Mouse (Mus musculus): Measurements from ENCODE around the gene Adarb1.
"Not testable (repeated sequence)": the region's sequence is repeated elsewhere in the genome, so short reads cannot be mapped to it uniquely, and the experiment has no call there.

The Adarb1 gene

GRCm38 (mm10) chr10:77314711-77315266 lies 103.3 kb downstream of the Adarb1 start:
- no peak for DNase-seq (ENCODE audit: low spot score in 2 of 2)

- DNase-seq (ENCODE audit: low spot score in 2 of 2), result no peak
These were observed 109.1 kb downstream of the Adarb1 start for GRCm38 (mm10) chr10:77308978-77309377.

- DNase-seq (ENCODE audit: low spot score in 2 of 2), result no peak
These were observed 112.3 kb downstream of the Adarb1 start for GRCm38 (mm10) chr10:77305766-77306165.

GRCm38 (mm10) chr10:77304840-77305533 lies 113.1 kb downstream of the Adarb1 start:
- DNase-seq (ENCODE audit: low spot score in 2 of 2), result no peak

GRCm38 (mm10) chr10:77304362-77304761 lies 113.7 kb downstream of the Adarb1 start:
- DNase-seq (ENCODE audit: low spot score in 2 of 2), result no peak

- DNase-seq (ENCODE audit: low spot score in 2 of 2), result no peak
These were observed 117.2 kb downstream of the Adarb1 start for GRCm38 (mm10) chr10:77300934-77301297.

DNA sequence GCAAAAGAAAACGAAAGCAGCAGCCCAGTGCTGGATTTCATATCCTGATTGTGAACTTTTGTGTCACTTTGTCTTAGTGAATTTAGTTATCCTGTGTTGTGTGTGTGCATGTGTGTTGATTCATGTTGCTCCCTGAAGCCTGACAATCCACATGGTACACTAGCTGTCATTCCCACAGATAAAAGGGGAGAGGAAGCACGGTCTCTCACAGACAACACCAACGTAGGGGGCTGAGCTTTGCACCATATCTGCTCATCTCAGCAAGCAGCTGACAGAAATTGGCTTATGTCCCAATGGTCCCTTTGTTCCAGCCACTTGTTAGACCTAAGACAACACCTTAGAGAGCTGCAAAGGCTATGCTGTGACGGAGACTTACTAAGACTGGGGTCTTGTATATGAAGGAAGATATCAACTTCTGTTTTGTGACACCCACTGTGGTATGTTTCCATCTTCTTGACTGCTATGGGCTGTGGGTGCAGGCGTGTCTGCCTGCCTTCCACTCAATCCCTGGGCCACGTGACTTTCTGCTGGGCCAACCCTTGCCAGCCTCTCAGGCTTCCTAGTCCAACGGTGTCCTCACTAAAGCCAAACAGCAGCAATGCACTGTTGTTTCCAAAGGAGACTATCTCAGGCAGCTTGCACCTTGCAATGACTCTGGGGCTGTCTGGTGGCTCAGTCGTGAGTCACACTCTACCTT lies 117.7 kb downstream of the Adarb1 start:
- no peak for DNase-seq (ENCODE audit: low spot score in 2 of 2)

GRCm38 (mm10) chr10:77299194-77299593 lies 118.9 kb downstream of the Adarb1 start:
- no peak for DNase-seq (ENCODE audit: low spot score in 2 of 2)

DNA sequence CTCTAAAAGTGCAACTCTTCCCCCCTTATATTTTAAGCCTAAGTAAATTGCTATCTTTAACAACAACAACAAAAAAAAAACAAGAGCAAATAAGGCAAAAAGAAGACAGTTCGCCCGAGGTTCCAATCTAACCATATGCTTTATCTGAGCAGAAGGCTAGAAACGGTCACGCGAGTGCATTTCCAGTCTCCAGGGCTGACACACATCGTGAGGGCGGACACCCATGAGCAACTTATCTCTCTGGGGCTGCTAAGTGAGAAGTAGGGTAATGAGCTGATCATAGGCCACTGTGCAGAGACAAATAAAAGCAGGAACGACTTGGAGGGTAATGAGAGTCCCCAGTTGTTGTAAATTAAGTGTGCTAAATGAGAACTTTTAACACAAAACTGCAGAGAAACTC lies 119.4 kb downstream of the Adarb1 start:
- no peak for DNase-seq (ENCODE audit: low spot score in 2 of 2)

GRCm38 (mm10) chr10:77294691-77295090 lies 123.4 kb downstream of the Adarb1 start:
- DNase-seq (ENCODE audit: low spot score in 2 of 2), result peak in 1 of 2 experiments; percentile 18

- no peak for DNase-seq (ENCODE audit: low spot score in 2 of 2)
These were observed 127.3 kb downstream of the Adarb1 start for GRCm38 (mm10) chr10:77290624-77291366.

DNA sequence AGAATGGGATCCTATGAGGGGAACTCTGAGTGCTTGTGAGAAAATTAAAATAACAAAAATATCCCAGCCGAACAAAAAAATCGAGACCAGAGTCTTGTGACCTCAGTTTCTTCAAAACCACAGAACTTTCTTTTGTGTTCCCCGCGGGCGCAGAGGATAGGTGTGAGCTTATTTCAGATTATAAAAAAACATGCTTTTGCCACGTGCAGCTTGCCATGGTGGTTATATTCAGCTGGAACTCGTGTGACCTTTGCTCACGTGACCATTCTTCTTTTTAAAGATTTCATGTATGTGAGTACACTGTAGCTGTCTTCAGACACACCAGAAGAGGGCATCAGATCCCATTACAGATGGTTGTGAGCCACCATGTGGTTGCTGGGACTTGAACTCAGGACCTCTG lies 128.5 kb downstream of the Adarb1 start:
- no peak for DNase-seq (ENCODE audit: low spot score in 2 of 2)

DNA sequence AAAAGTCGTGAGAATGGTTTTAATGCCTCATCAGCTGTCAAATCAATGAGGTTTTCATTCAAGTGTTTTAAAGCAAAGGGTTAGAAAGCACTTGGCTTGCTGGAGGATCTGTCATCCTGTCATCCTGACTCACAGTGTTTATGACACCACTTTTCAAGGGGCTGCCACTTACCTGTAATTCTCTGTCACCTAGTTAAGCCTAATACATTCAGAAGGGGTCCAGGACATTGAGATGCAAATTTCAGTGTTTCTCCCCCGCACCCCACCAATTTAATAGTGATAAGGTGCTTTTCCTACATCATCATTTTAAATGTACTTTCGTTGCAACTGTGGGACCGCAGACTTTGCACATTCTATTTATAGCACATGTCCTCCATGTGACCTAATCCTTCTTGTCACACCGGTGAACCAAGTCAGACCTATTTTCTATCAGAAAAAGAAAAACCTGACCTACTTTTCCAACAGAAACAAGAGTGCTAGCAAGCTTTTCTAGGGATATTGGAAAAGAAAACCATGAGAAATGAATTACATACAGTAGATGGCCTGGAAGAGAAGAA lies 129.4 kb downstream of the Adarb1 start:
- no peak for DNase-seq (ENCODE audit: low spot score in 2 of 2)

DNA sequence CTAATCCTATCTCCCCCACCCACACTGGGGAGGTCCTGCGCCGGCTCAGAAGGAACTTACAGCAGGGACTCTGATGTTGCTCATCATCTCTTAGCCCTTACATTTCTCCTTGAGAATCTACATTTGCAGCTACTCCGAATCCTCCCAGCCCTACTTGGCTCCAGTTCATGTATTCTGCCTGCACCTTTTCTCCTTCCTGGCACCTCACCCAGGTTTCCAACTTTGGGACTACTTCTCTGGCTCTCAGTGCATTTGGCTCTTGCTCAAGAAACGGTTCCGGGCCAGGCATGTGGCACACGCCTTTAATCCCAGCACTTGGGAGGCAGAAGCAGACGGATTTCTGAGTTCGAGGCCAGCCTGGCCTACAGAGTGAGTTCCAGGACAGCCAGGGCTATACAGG lies 130.4 kb downstream of the Adarb1 start:
- no peak for DNase-seq (ENCODE audit: low spot score in 2 of 2)

DNA sequence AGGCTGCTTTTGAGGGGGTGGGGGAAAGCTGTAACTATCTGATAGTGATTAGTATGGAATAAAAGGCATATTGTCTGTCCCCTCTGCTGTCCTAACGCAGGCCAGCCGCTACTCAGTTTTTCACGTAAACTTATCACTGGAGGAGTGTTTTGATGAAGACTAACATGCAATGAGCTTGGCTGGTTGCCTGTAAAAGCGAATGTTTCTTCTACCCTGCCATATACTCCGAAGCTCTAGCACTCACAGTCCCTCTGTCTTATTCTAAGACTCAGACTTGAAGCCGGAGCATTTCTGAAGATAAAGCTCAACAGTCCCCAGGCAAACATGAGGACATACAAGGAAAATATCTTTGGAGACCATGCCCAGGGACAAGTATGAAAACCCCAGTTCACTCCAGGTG lies 133.2 kb downstream of the Adarb1 start:
- DNase-seq (ENCODE audit: low spot score in 2 of 2), result no peak

GRCm38 (mm10) chr10:77282822-77283221 lies 135.2 kb downstream of the Adarb1 start:
- DNase-seq (ENCODE audit: low spot score in 2 of 2), result peak; percentile 52 to 78

GRCm38 (mm10) chr10:77282085-77282484 lies 136.0 kb downstream of the Adarb1 start:
- DNase-seq (ENCODE audit: low spot score in 2 of 2), result not testable (repeated sequence)

DNA sequence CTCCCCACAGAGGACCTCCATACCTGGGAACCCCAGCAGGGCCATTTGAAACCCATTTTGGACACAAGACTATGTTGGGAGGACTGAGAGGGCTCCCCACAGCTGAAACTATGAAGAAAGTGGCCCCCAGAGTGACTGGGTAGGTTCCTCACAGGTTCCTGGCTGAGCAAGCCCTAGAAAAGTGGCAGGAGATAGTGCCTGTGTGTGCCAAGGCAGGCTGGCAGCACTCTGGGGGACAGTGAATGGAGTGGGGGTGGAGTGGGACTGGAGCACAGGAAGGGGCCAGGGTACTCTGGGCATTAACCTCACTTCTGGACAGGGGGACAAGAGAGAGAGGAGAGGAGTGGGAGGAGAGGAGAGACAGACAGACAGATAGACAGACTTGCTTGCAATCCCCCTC lies 144.3 kb downstream of the Adarb1 start:
- no peak for DNase-seq (ENCODE audit: low spot score in 2 of 2)

- peak in 1 of 2 experiments; percentile 64 for DNase-seq (ENCODE audit: low spot score in 2 of 2)
These were observed 144.9 kb downstream of the Adarb1 start for GRCm38 (mm10) chr10:77272980-77273730.

GRCm38 (mm10) chr10:77269129-77269528 lies 148.9 kb downstream of the Adarb1 start:
- DNase-seq (ENCODE audit: low spot score in 2 of 2), result no peak

GRCm38 (mm10) chr10:77267027-77267426 lies 151.0 kb downstream of the Adarb1 start:
- no peak for DNase-seq (ENCODE audit: low spot score in 2 of 2)

All from cerebellum, postnatal 4 days (tissue).